12 mouse cellular contexts compared by ENCODE assay signal in the genomic region with DNA sequence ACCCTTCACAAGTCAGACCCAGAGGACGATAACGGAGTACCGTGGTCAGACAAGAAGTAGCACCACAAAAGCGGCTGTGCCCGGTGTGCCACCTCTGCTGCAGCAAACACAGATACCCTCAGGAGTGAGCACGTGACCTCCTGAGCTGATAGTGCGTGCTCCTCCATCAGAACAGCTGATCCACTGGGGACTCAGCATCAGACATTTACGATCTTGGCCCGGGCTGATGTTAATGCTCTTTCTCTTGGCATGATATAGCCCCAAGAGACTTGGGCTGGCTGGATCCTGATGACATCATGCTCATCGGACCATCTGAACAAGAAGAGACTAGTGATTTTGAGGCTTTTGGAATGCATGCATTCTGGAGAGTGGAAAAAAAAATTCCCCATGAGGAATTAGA. TPM values are rescaled to one million over a fixed set of nuclear protein-coding genes. Genes with fewer than 3 reads are reported as not detected.
DNase-seq lines count a peak whose midpoint lies in the region; ATAC-seq and TF ChIP-seq lines count a peak whose summit lies in the region.
"Had no signal": no experiment of that assay in that cellular context is flagged by ENCODE, and none has a peak within 500 bp of the region (broad histone marks: within the 10 kb centered on the region; RNA-seq: fewer than 3 reads in every experiment).

No protein-coding gene starts in this region.

- H3K4me3 ChIP-seq in midbrain, embryonic 11.5 days (ENCODE audit: low read depth, low read length), result no peak overlapping the region
- H3K4me3 ChIP-seq in midbrain, embryonic 15.5 days, result no peak overlapping the region
- H3K4me3 ChIP-seq in hindbrain, embryonic 14.5 days (replicated peaks; ENCODE audit: low read length), result no peak overlapping the region
- no peak overlapping the region for H3K4me3 ChIP-seq in stomach, postnatal 0 days (ENCODE audit: low read depth, low read length)
- H3K4me3 ChIP-seq in midbrain, embryonic 14.5 days (replicated peaks; ENCODE audit: low read depth, low read length), result no peak overlapping the region
- H3K4me3 ChIP-seq: forebrain, embryonic 13.5 days; heart, embryonic 13.5 days had no signal

- no peak for TF ChIP-seq CTCF in stomach, postnatal 0 days (IDR thresholded peaks at IDR 0.05; ENCODE audit: low read depth)

- peak; percentile 38 to 66 for DNase-seq in heart, adult 9 months (ENCODE audit: low spot score in 2 of 2)
- DNase-seq in heart, adult 8-10 months (ENCODE audit: low spot score), result no peak
- DNase-seq in midbrain, embryonic 11.5 days (ENCODE audit: low spot score, missing footprints), result peak; percentile 66
- DNase-seq in hindbrain, embryonic 14.5 days (ENCODE audit: low spot score), result no peak
- no peak for DNase-seq in stomach, postnatal 0 days (ENCODE audit: low spot score)
- DNase-seq in midbrain, embryonic 14.5 days, result no peak
- DNase-seq: cerebellum, adult 18-20 months; kidney, adult 2 months had no signal

- no peak overlapping the region for H3K27ac ChIP-seq in midbrain, embryonic 11.5 days (ENCODE audit: low read depth, low read length)
- H3K27ac ChIP-seq in midbrain, embryonic 15.5 days, result no peak overlapping the region
- H3K27ac ChIP-seq in hindbrain, embryonic 14.5 days, result no peak overlapping the region
- H3K27ac ChIP-seq in stomach, postnatal 0 days (replicated peaks), result no peak overlapping the region
- H3K27ac ChIP-seq in midbrain, embryonic 14.5 days (replicated peaks; ENCODE audit: low read depth, low read length), result no peak overlapping the region
- H3K27ac ChIP-seq: forebrain, embryonic 13.5 days; heart, embryonic 13.5 days had no signal

- ATAC-seq in midbrain, embryonic 11.5 days (ENCODE audit: low FRiP score), result no peak
- ATAC-seq in midbrain, embryonic 15.5 days (replicated peaks), result no peak
- ATAC-seq in hindbrain, embryonic 14.5 days (ENCODE audit: low FRiP score), result peak; percentile 53; the same call in 1 of the 2 replicates
- peak; percentile 17; the same call in 1 of the 2 replicates for ATAC-seq in stomach, postnatal 0 days (ENCODE audit: low FRiP score, low TSS enrichment)
- ATAC-seq in erythroblast, adult 5-6 weeks (replicated peaks; ENCODE audit: low FRiP score, poor library complexity, severe bottlenecking), result no peak
- no peak for ATAC-seq in midbrain, embryonic 14.5 days (ENCODE audit: low FRiP score, low TSS enrichment)
- ATAC-seq: forebrain, embryonic 13.5 days had no signal

- WGBS in midbrain, embryonic 11.5 days, result 89% methylated on average over 10 of the region's 10 CpGs
- WGBS in midbrain, embryonic 15.5 days, result 79% methylated on average over 10 of the region's 10 CpGs
- 57% methylated on average over 10 of the region's 10 CpGs for WGBS in hindbrain, embryonic 14.5 days
- 73% methylated on average over 10 of the region's 10 CpGs for WGBS in stomach, postnatal 0 days
- 75% methylated on average over 10 of the region's 10 CpGs for WGBS in midbrain, embryonic 14.5 days

- H3K4me2 ChIP-seq in midbrain, embryonic 11.5 days, result no peak overlapping the region
- H3K4me2 ChIP-seq in midbrain, embryonic 15.5 days, result no peak overlapping the region
- H3K4me2 ChIP-seq in hindbrain, embryonic 14.5 days (replicated peaks), result no peak overlapping the region
- H3K4me2 ChIP-seq in stomach, postnatal 0 days (replicated peaks; ENCODE audit: low read depth), result no peak overlapping the region
- H3K4me2 ChIP-seq in midbrain, embryonic 14.5 days (ENCODE audit: low read length), result no peak overlapping the region
- H3K4me2 ChIP-seq: forebrain, embryonic 13.5 days; heart, embryonic 13.5 days had no signal

- no peak overlapping the region for H3K9ac ChIP-seq in midbrain, embryonic 11.5 days (ENCODE audit: low read length)
- no peak overlapping the region for H3K9ac ChIP-seq in midbrain, embryonic 15.5 days
- no peak overlapping the region for H3K9ac ChIP-seq in hindbrain, embryonic 14.5 days
- H3K9ac ChIP-seq in stomach, postnatal 0 days (ENCODE audit: low read length), result no peak overlapping the region
- H3K9ac ChIP-seq in midbrain, embryonic 14.5 days (replicated peaks; ENCODE audit: low read length), result no peak overlapping the region
- H3K9ac ChIP-seq: forebrain, embryonic 13.5 days; heart, embryonic 13.5 days had no signal

- no peaks in the 10 kb centered on the region for H3K27me3 ChIP-seq in midbrain, embryonic 11.5 days (ENCODE audit: control insufficient read depth, insufficient read depth, low read length)
- no peaks in the 10 kb centered on the region for H3K27me3 ChIP-seq in midbrain, embryonic 15.5 days (replicated peaks)
- no peaks in the 10 kb centered on the region for H3K27me3 ChIP-seq in hindbrain, embryonic 14.5 days (ENCODE audit: control insufficient read depth, insufficient read depth, low read length)
- no peaks in the 10 kb centered on the region for H3K27me3 ChIP-seq in stomach, postnatal 0 days (ENCODE audit: control insufficient read depth, insufficient read depth, low read length)
- H3K27me3 ChIP-seq in midbrain, embryonic 14.5 days (ENCODE audit: control insufficient read depth, insufficient read depth, low read length), result no peaks in the 10 kb centered on the region
- H3K27me3 ChIP-seq: forebrain, embryonic 13.5 days; heart, embryonic 13.5 days had no signal

- TF ChIP-seq EP300 in stomach, postnatal 0 days (optimal IDR thresholded peaks at IDR 0.05), result no peak

- H3K4me1 ChIP-seq in midbrain, embryonic 11.5 days (ENCODE audit: control insufficient read depth, insufficient read depth, low read length), result no peaks in the 10 kb centered on the region
- no peaks in the 10 kb centered on the region for H3K4me1 ChIP-seq in midbrain, embryonic 15.5 days
- no peaks in the 10 kb centered on the region for H3K4me1 ChIP-seq in hindbrain, embryonic 14.5 days (replicated peaks; ENCODE audit: control insufficient read depth, insufficient read depth, low read length)
- no peaks in the 10 kb centered on the region for H3K4me1 ChIP-seq in stomach, postnatal 0 days (replicated peaks; ENCODE audit: control insufficient read depth, insufficient read depth)
- H3K4me1 ChIP-seq in midbrain, embryonic 14.5 days (ENCODE audit: control insufficient read depth, insufficient read depth, low read length), result no peaks in the 10 kb centered on the region
- H3K4me1 ChIP-seq: forebrain, embryonic 13.5 days had no signal

- H3K36me3 ChIP-seq in midbrain, embryonic 11.5 days (ENCODE audit: control insufficient read depth, insufficient read depth, low read length), result no peaks in the 10 kb centered on the region
- H3K36me3 ChIP-seq in midbrain, embryonic 15.5 days (replicated peaks), result no peaks in the 10 kb centered on the region
- H3K36me3 ChIP-seq in hindbrain, embryonic 14.5 days (replicated peaks; ENCODE audit: control insufficient read depth, insufficient read depth), result no peaks in the 10 kb centered on the region
- no peaks in the 10 kb centered on the region for H3K36me3 ChIP-seq in stomach, postnatal 0 days (ENCODE audit: control insufficient read depth, insufficient read depth, low read length)
- H3K36me3 ChIP-seq in midbrain, embryonic 14.5 days (ENCODE audit: control insufficient read depth, insufficient read depth, low read length), result no peaks in the 10 kb centered on the region
- H3K36me3 ChIP-seq: heart, embryonic 13.5 days had no signal

- no peaks in the 10 kb centered on the region for H3K9me3 ChIP-seq in midbrain, embryonic 11.5 days (ENCODE audit: control insufficient read depth, low read length)
- no peaks in the 10 kb centered on the region for H3K9me3 ChIP-seq in midbrain, embryonic 15.5 days
- H3K9me3 ChIP-seq in hindbrain, embryonic 14.5 days (ENCODE audit: control insufficient read depth, low read length), result no peaks in the 10 kb centered on the region; the same call in 1 of the 2 replicates
- no peaks in the 10 kb centered on the region for H3K9me3 ChIP-seq in stomach, postnatal 0 days (ENCODE audit: control insufficient read depth, low read length)
- 0 out of 2 replicates have a peak, but pooled peaks cover 4% of the 10 kb centered on the region for H3K9me3 ChIP-seq in midbrain, embryonic 14.5 days (ENCODE audit: control insufficient read depth, low read length)

RNA-seq across cellular contexts. Expression of gene Srp9, which starts 50.3 kb away (rescaled TPM):
- total RNA-seq in heart, adult 8-10 months (2022), result 10 to 100 TPM; 42.7 to 54.0 (median 47.9) TPM
- 158 and 189 TPM in 2 replicates for polyA plus RNA-seq in midbrain, embryonic 11.5 days (2014; fragmentation: Nextera tagmentation; extraction: Ambion mirVana)
- 125 and 128 TPM in 2 replicates for polyA plus RNA-seq in midbrain, embryonic 15.5 days (2015; fragmentation: Nextera tagmentation; extraction: Ambion mirVana)
- polyA plus RNA-seq in hindbrain, embryonic 14.5 days (2014; fragmentation: Nextera tagmentation; extraction: Ambion mirVana), result 139 and 142 TPM in 2 replicates
- polyA plus RNA-seq in stomach, postnatal 0 days (2015; fragmentation: Nextera tagmentation; extraction: Ambion mirVana), result 206 and 215 TPM in 2 replicates
- total RNA-seq in erythroblast, adult 5-6 weeks (2015; ENCODE audit: low replicate concordance), result 33.4 and 50.4 TPM in 2 replicates
- total RNA-seq in erythroblast, adult 5-6 weeks (2017; ENCODE audit: low replicate concordance), result 21.3 and 21.4 TPM in 2 replicates
- 151 and 155 TPM in 2 replicates for polyA plus RNA-seq in midbrain, embryonic 14.5 days (2014; fragmentation: Nextera tagmentation; extraction: Ambion mirVana)

RNA-seq across cellular contexts. Expression of gene Enah, which starts 54.5 kb away (rescaled TPM):
- 100 to 1,000 TPM; 121 to 157 (median 140) TPM for total RNA-seq in heart, adult 8-10 months (2022)
- 27.4 and 28.1 TPM in 2 replicates for polyA plus RNA-seq in midbrain, embryonic 11.5 days (2014; fragmentation: Nextera tagmentation; extraction: Ambion mirVana)
- polyA plus RNA-seq in midbrain, embryonic 15.5 days (2015; fragmentation: Nextera tagmentation; extraction: Ambion mirVana), result 34.6 and 36.1 TPM in 2 replicates
- 31.3 and 37.7 TPM in 2 replicates for polyA plus RNA-seq in hindbrain, embryonic 14.5 days (2014; fragmentation: Nextera tagmentation; extraction: Ambion mirVana)
- 8.4 and 8.5 TPM in 2 replicates for polyA plus RNA-seq in stomach, postnatal 0 days (2015; fragmentation: Nextera tagmentation; extraction: Ambion mirVana)
- 0.21 TPM in 1 of 2 replicates, not detected in the other for total RNA-seq in erythroblast, adult 5-6 weeks (2015; ENCODE audit: low replicate concordance)
- total RNA-seq in erythroblast, adult 5-6 weeks (2017; ENCODE audit: low replicate concordance), result 0.77 and 1.1 TPM in 2 replicates
- 42.9 TPM in 2 replicates for polyA plus RNA-seq in midbrain, embryonic 14.5 days (2014; fragmentation: Nextera tagmentation; extraction: Ambion mirVana)

Comparison
In these comparisons a context has a peak if more than half of its experiments do, and no peak if none do; other contexts are left out.
1. DNase-seq: peak in heart, adult 9 months (2 of 2) and midbrain, embryonic 11.5 days (single experiment); none in heart, adult 8-10 months (single experiment), hindbrain, embryonic 14.5 days (single experiment), stomach, postnatal 0 days (single experiment) and midbrain, embryonic 14.5 days (single experiment).
2. ATAC-seq: peak in hindbrain, embryonic 14.5 days (single experiment) and stomach, postnatal 0 days (single experiment); none in midbrain, embryonic 11.5 days (single experiment), midbrain, embryonic 15.5 days (single experiment), erythroblast, adult 5-6 weeks (single experiment) and midbrain, embryonic 14.5 days (single experiment).